Mouse (Mus musculus) embryo, embryonic 9.5 days (tissue): ENCODE measurements at regions not wholly inside any gene's neighbourhood (a gene's known extent, or its start where the extent isn't known, plus 50 kb on each side); places are given as distances from the start of the nearest gene placed in this dataset.

Source experiments
- DNase-seq: peaks from one replicate; pipeline ENCODE4 v3.0.0-alpha.2; 2017; ENCODE audit errors: extremely low spot score

DNA sequence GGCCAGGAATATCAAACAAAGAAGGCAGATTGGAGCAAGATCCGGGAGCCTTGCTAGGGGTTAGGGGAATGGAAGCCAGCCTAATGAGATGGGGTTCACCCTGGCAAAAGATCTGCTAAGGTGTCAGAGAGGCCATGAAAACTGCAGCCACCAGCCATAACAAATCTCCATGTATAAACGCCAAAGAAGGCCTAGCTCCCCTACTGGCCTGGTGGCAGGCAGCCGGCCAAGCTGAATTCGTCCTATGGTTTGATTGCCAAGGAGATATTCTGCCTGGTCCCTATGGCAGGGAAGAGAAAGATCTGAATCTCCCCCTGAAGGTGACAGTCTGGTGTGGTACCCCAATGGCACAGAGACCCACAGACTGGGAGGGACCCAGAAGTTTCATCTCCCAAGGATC, 104.8 kb upstream of the E030018B13Rik start:
- DNase-seq = no peak

GRCm38 (mm10) chr7:63815531-63815930, 101.1 kb upstream of the E030018B13Rik start:
- DNase-seq = no peak

DNA sequence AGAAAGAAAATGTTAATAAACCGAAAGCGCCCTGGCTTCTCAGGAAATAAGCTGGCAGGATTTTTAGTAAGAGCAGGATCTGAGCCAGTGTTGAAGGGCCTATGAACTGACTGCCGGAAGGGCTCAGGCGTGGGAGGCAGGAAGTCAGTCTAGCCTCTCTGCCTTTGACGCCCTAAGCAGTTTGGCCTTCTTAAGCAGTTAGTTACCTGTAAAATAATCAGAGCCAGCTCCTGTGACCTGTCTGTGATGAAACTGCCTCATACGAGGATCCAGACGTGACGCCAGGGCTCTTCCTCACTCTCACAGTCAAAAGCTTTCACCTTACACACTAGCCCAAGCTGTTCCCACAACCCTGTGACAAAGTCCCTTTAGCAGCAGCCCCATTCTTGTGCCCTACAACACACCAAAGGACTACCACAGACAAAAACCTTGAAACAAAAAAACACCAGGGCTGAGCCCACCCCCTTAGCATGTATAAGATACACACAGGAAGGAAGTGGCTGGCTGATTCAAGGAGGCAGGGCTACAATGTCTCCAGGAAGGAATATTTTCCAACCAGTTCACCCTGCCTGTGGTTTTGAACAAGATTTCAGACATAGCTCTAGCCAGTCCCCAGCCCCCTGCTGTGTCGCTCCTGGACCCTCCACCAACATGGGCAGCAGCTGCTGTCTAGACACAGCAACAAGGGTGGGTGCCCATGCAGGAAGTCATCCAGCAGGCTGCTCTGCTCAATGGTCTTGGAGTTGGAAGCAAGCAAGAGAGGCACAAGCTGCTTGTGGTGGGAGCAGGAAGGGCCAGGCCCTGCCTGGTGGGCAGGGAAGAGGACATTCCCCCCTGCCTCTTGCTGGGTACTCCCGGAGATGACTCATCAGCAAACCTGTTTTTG, 100.4 kb upstream of the E030018B13Rik start:
- no peak for DNase-seq

DNA sequence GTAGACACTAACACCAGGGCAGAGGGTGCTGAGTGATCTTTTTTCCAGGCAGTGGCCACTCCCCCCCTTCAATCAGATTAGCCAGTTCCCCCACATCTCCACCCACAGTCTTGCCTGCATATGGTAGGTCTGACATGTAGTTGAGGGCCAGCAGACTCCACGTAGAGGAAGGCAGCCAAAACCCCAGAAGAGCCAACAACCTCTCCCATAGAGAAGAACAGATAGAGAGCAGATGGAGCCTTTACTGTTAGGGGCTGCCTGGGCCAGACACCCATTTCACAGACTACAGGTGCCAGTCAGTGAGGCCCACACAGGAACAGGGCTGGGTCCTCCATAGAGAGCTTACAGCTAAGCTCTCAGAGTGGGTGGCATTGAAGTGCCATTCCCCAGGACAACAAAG, 99.2 kb upstream of the E030018B13Rik start:
- DNase-seq = no peak

- DNase-seq = no peak
These were observed 98.6 kb upstream of the E030018B13Rik start for GRCm38 (mm10) chr7:63818105-63818504.

DNA sequence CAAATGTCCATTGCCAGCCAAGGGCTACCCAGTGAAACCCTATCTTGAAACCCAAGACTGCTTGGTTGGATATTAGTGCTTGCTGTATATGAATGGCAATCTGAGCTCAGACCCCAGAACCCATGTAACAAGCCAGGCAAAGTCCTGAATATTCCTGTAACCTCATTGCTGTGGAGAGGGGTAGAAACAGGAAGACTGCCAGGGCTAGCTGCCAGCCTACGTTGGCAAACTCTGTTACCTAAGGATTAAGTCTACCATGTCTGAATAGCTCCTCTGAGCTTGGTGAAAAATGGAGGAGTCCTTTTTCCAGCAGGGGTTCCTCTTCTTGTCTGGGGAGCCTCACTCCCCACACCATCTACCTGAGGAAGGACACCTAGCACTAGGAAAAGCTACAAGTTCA, 96.4 kb upstream of the E030018B13Rik start:
- DNase-seq = no peak

GRCm38 (mm10) chr7:63822001-63822400, 94.7 kb upstream of the E030018B13Rik start:
- no peak for DNase-seq

DNA sequence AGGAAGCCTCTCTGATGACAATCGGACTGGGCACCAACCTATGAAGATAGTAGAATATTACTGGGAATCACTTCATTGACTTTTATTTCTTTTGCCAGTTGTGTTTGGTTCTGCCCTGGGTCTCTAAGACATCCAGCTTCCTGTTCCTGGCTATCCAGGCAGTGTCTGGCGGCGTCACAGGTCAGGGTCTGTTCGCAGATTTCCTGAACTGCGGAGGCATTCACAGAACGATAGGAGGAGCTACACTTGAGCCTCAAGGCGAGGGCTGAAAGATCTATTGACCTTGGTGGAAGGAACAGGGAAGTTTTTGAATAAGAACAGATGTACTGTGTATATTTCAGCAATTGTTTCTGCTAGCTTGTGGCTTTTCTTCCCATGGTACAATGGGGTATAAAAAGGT, 92.6 kb upstream of the E030018B13Rik start:
- DNase-seq = peak; percentile 8

DNA sequence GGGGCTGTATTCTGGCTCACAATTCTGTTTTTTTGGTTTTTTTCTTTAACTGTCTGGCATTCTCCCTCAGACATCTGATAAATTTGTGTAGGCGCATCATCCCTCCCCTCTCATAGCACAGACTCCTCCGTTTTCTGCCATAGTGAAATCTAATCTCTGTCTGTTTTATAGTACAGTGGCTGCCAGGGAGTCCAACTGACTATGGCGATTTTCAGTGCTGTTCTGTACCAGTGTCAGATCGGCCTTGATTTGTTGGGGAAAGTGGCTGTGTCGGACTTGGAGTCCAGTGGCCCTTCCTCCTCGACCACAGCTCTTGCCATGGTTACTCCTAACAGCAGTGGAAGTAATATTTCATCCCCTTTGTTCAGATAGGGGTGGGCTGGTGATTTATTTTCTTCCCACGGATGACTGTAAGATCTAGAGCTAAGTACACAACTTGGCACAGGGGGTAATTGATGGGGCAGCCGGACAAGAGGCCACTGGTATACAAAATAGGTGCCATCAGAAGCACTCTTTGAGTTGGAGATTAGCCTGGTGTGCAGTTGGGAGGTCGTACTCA, 87.2 kb upstream of the E030018B13Rik start:
- DNase-seq = no peak

DNA sequence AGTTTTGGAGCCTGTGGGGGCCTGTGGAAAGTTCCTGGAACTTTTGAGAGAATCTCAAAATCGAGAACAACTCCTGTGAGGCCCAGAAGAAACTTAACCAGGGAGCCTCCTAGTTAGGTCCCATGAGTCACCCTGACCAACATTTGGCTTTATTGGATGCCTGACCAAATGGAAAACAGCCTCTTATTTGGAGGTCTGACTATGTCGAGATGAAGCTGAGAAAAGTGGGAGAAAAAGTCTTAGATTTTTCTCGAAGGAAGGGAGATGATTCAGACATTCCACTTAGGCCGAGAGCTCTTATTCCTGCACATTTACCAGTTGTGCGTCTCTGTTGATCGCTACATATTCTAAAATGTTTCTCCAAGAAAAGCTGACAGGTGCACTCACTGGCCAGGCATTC, 83.0 kb upstream of the E030018B13Rik start:
- no peak for DNase-seq

GRCm38 (mm10) chr7:63835958-63836357, 80.7 kb upstream of the E030018B13Rik start:
- DNase-seq = no peak
